Mouse (Mus musculus) embryonic facial prominence, embryonic 15.5 days (tissue): ENCODE results near the gene Dync1li1. TPM values are rescaled to one million over a fixed set of nuclear protein-coding genes. Genes with fewer than 3 reads are reported as not detected.
"Not testable (repeated sequence)": the region's sequence is repeated elsewhere in the genome, so short reads cannot be mapped to it uniquely, and the experiment has no call there.

Experiments used
- ATAC-seq: fragments of 200-750 bp; cut with Nextera tagmentation; 2 replicates; pipeline ENCODE4 v1.8.0; 2017; ENCODE audit warnings: low read depth, moderate TSS enrichment; ENCODE audit not compliant: insufficient number of reproducible peaks, low FRiP score, low TSS enrichment
- H3K27ac ChIP-seq: fragments of 300-500 bp; sonication (generic); replicated peaks from 2 replicates; pipeline ENCODE4 v1.5.1; 2015; ENCODE audit warnings: mild to moderate bottlenecking, inconsistent platforms
- H3K27me3 ChIP-seq: fragments of 300-500 bp; sonication (generic); 2 replicates; pipeline ENCODE4 v1.6.1; 2015; ENCODE audit warnings: inconsistent platforms
- H3K36me3 ChIP-seq: fragments of 300-500 bp; sonication (generic); 2 replicates; pipeline ENCODE4 v1.6.1; 2015; ENCODE audit warnings: mild to moderate bottlenecking, inconsistent platforms
- H3K4me1 ChIP-seq: fragments of 300-500 bp; sonication (generic); 2 replicates; pipeline ENCODE4 v1.6.1; 2015; ENCODE audit warnings: inconsistent platforms
- H3K4me2 ChIP-seq: fragments of 300-500 bp; sonication (generic); replicated peaks from 2 replicates; pipeline ENCODE4 v1.6.1; 2015; ENCODE audit warnings: mild to moderate bottlenecking, inconsistent platforms
- H3K4me3 ChIP-seq: fragments of 300-500 bp; sonication (generic); replicated peaks from 2 replicates; pipeline ENCODE4 v1.5.1; 2015; ENCODE audit warnings: mild to moderate bottlenecking, inconsistent platforms
- H3K9ac ChIP-seq: fragments of 300-500 bp; sonication (generic); 2 replicates; pipeline ENCODE4 v1.6.1; 2015; ENCODE audit warnings: inconsistent platforms
- H3K9me3 ChIP-seq: fragments of 300-500 bp; sonication (generic); replicated peaks from 2 replicates; pipeline ENCODE4 v1.6.1; 2016; ENCODE audit warnings: inconsistent platforms
- WGBS: fragments of 180-500 bp; shearing (Covaris S2); methylation state at CpG from one replicate; pipeline ENCODE4 v1.1.7; 2015; 5-methylcytosine and 5-hydroxymethylcytosine counted together
- polyA plus RNA-seq: library from polyadenylated mRNA; unstranded; fragments of >200 nt; fragmentation: Nextera tagmentation; extraction: Ambion mirVana; gene quantifications from 2 replicates; pipeline ENCODE4 v1.2.1, GENCODE M21; 2015

Dync1li1 gene
- polyA plus RNA-seq, 1 experiment from 2014 or later = 64.7 TPM

DNA sequence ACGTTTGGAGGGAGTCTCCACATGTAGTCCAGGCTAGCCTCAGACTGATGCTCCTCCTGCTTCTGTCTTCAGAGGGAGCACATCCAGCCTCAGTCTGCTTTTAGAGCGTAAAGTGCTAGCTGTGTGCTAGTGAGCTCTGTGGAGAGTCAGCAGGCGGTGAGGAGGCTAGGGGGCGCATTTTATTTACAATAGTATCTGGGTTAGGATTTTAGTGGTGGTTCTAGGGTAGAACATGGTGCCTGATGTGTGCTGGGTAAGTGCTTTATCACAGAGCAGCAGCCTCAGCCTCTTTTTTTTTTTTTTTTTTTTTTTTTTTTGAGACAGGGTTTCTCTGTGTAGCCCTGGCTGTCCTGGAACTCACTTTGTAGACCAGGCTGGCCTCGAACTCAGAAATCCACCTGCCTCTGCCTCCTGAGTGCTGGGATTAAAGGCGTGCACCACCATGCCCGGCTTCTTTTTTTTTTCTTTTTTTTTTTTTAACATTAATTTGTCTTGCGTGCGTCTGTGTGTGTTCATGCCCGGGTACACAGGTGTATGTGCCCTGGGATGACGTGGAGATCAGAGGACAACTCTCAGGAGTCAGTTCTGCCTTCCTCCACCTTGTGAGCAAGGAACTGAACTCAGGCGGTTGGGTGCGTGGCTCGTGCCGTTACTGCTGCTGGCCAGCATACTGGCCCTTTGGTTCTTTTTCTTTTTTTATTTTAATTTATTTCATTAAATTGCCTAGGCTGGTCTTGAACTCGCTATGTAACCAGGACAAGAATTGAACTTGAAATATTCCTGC lies 11.5 kb downstream of the Dync1li1 start:
- Histone ChIP-seq H3K27ac (no peak overlapping the region), H3K27me3 (no peaks in the 10 kb centered on the region), H3K4me3 (no peak overlapping the region), H3K4me2 (no peak overlapping the region), H3K9me3 (no peaks in the 10 kb centered on the region), H3K36me3 (peaks cover 17% of the 10 kb centered on the region), H3K4me1 (no peaks in the 10 kb centered on the region), H3K9ac (no peak overlapping the region)
- 94% methylated on average over 15 of the region's 16 CpGs for WGBS
- ATAC-seq = no peak

DNA sequence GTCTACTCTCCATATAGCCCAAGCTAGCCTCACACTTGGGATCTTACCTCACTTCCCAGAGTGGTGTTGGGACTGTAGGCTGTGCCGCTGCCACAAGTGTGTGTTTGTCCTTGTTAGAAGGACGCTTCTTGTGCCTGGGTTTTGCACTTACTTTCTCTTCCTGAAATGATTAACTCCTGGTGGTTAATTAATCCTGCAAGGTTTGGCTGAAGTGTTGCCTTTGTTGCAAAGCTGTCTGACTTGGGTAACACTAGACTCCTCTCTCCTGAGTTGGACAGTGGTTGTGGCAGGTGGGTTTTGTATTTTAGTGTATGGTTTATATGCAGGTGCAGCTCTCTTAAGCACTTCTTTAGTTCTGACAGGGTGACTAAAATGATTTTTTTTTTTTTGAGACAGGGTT lies 12.4 kb downstream of the Dync1li1 start:
- H3K27me3 ChIP-seq = no peaks in the 10 kb centered on the region
- no peak overlapping the region for H3K9ac ChIP-seq
- H3K9me3 ChIP-seq = no peaks in the 10 kb centered on the region
- WGBS = 88% methylated on average over 2 of the region's 2 CpGs
- no peak overlapping the region for H3K27ac ChIP-seq
- peaks cover 27% of the 10 kb centered on the region for H3K36me3 ChIP-seq
- H3K4me3 ChIP-seq = no peak overlapping the region
- no peak for ATAC-seq
- H3K4me1 ChIP-seq = no peaks in the 10 kb centered on the region
- no peak overlapping the region for H3K4me2 ChIP-seq

GRCm38 (mm10) chr9:114701921-114702320 lies 13.3 kb downstream of the Dync1li1 start:
- Histone ChIP-seq H3K9ac (no peak overlapping the region), H3K27me3 (no peaks in the 10 kb centered on the region), H3K4me2 (no peak overlapping the region), H3K27ac (no peak overlapping the region), H3K4me1 (no peaks in the 10 kb centered on the region), H3K36me3 (peaks cover 33% of the 10 kb centered on the region), H3K4me3 (no peak overlapping the region), H3K9me3 (no peaks in the 10 kb centered on the region)
- no peak for ATAC-seq
- WGBS = 92% methylated on average over 4 of the region's 4 CpGs

DNA sequence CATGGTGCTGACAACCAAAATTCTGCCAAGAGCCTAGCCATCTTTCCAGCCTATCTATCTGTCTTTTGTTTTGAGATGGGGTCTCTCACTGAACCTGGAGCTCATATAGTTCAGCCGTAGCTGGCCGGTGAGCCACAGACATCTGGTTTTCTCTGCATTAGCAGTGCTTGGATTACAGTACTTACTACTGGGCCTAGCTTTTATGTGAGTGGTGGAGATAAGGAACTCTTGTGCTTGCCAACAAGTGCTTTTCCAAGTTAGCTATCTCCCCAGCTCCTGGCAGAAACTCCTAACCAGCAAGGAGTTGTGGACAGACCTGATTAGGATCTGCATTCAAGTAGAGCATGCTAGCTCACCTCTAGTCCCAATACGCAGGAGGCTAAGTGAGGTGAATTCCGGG lies 19.2 kb downstream of the Dync1li1 start:
- no peak overlapping the region for H3K27ac ChIP-seq
- H3K36me3 ChIP-seq = peaks cover 69% of the 10 kb centered on the region
- 96% methylated on average over 4 of the region's 4 CpGs for WGBS
- no peaks in the 10 kb centered on the region for H3K9me3 ChIP-seq
- no peak for ATAC-seq
- H3K4me1 ChIP-seq = no peaks in the 10 kb centered on the region
- H3K27me3 ChIP-seq = no peaks in the 10 kb centered on the region
- no peak overlapping the region for H3K9ac ChIP-seq
- no peak overlapping the region for H3K4me3 ChIP-seq
- no peak overlapping the region for H3K4me2 ChIP-seq

DNA sequence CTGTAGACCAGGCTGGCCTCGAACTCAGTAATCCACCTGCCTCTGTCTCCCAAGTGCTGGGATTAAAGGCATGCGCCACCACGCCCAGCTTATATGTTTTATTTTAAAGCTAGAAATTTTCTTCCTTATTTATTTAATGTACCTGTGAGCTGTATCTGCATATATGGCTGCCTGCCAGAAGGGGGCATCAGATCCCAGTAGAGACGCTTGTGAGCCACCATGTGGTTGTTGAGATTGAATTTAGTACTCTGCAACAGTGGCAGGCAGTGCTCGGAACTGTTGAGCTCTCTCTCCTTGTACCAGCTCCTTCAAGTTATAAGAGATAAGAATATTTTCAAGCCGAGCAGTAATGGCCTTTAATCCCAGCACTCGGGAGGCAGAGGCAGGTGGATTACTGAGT lies 21.8 kb downstream of the Dync1li1 start:
- Histone ChIP-seq H3K4me1 (no peaks in the 10 kb centered on the region), H3K27me3 (no peaks in the 10 kb centered on the region), H3K9ac (no peak overlapping the region), H3K36me3 (peaks cover 82% of the 10 kb centered on the region), H3K4me2 (no peak overlapping the region), H3K4me3 (no peak overlapping the region), H3K9me3 (no peaks in the 10 kb centered on the region), H3K27ac (no peak overlapping the region)
- ATAC-seq = no peak
- WGBS = 78% methylated on average over 7 of the region's 7 CpGs

DNA sequence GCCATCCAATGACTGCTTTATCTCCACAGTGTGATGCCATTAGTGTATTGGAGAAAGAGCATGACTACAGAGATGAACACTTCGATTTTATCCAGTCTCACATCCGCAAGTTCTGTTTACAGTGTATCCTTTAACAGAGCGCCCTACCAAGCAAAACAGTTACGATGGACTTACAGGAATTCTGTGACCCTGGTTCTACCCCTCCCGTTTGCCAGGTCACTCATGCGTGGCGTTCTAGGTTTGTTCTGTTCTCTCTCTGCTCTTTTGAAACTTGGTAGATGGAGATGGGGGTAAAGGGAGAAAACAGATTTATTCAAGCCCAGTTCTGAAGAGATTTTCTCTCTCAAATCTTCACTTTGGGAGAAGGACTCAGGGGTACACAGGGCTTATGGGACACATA lies 24.9 kb downstream of the Dync1li1 start:
- no peak for ATAC-seq
- Histone ChIP-seq H3K4me2 (no peak overlapping the region), H3K4me1 (no peaks in the 10 kb centered on the region), H3K9ac (no peak overlapping the region), H3K27ac (no peak overlapping the region), H3K27me3 (no peaks in the 10 kb centered on the region), H3K36me3 (peaks cover 85% of the 10 kb centered on the region), H3K9me3 (no peaks in the 10 kb centered on the region), H3K4me3 (no peak overlapping the region)
- 95% methylated on average over 7 of the region's 7 CpGs for WGBS

- Histone ChIP-seq H3K27ac (no peak overlapping the region), H3K4me2 (no peak overlapping the region), H3K9me3 (no peaks in the 10 kb centered on the region), H3K4me1 (no peaks in the 10 kb centered on the region), H3K27me3 (no peaks in the 10 kb centered on the region), H3K9ac (no peak overlapping the region), H3K36me3 (peaks cover 92% of the 10 kb centered on the region), H3K4me3 (no peak overlapping the region)
- WGBS = 55% methylated on average over 18 of the region's 18 CpGs
- no peak for ATAC-seq
Measured at GRCm38 (mm10) chr9:114716677-114717331, 28.2 kb downstream of the Dync1li1 start.

DNA sequence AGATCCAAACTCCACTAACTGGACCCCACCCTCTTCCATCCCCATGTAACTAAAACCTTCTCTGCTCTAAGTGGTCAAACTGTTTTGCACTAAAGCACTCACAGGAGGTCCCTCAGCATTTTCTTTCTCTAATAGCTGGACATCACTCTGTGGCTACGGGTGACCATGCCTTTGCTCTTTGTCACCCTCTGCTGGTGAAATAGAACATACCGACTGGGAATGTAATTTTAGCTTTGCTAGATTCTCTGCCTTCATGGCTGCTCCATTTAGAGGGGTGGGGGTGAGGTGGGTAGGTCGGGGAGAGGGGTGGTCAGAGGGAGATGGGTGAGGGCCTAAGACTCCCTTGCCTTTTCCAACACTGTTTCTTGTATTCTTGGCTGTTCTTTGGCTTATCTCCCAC lies 38.7 kb downstream of the Dync1li1 start:
- no peak overlapping the region for H3K4me3 ChIP-seq
- no peak overlapping the region for H3K27ac ChIP-seq
- no peak overlapping the region for H3K4me2 ChIP-seq
- ATAC-seq = no peak
- 5% methylated on average over 3 of the region's 3 CpGs for WGBS
- no peak overlapping the region for H3K9ac ChIP-seq
- H3K4me1 ChIP-seq = peaks cover 15% of the 10 kb centered on the region
- H3K27me3 ChIP-seq = no peaks in the 10 kb centered on the region
- H3K9me3 ChIP-seq = no peaks in the 10 kb centered on the region
- H3K36me3 ChIP-seq = peaks cover 32% of the 10 kb centered on the region

DNA sequence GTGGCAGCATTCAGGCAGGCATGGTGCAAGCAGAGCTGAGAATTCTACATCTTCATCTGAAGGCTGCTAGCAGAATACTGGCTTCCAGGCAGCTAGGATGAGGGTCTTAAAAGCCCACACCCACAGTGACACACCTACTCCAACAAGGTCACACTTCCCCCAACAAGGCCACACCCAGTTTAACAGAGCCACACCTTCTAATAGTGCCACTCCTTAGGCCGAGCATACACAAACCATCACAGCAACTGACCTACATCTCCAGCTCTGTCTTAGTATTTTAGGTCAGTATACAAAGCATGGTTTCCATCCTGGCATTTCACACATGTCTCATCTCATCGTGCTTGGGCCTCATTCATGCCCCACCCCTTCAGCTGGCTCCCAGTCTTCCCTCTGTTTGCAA lies 39.8 kb downstream of the Dync1li1 start:
- H3K9ac ChIP-seq, H3K27ac ChIP-seq, H3K4me3 ChIP-seq, H3K27me3 ChIP-seq, H3K4me2 ChIP-seq, ATAC-seq, H3K9me3 ChIP-seq: not testable (repeated sequence)
- peaks cover 25% of the 10 kb centered on the region for H3K4me1 ChIP-seq
- H3K36me3 ChIP-seq = peaks cover 21% of the 10 kb centered on the region
- WGBS = 33% methylated on average over 2 of the region's 2 CpGs

GRCm38 (mm10) chr9:114729911-114730805 lies 41.6 kb downstream of the Dync1li1 start:
- WGBS = 29% methylated on average over 29 of the region's 30 CpGs
- H3K9ac ChIP-seq = no peak overlapping the region
- no peak for ATAC-seq
- H3K4me3 ChIP-seq = peak overlapping the region; percentile 91
- H3K4me2 ChIP-seq = peak overlapping the region; percentile 65
- no peaks in the 10 kb centered on the region for H3K27me3 ChIP-seq
- no peak overlapping the region; the same call in none of the 2 replicates for H3K27ac ChIP-seq
- no peaks in the 10 kb centered on the region for H3K9me3 ChIP-seq
- H3K4me1 ChIP-seq = peaks cover 27% of the 10 kb centered on the region
- peaks cover 4% of the 10 kb centered on the region; the same call in 1 of the 2 replicates for H3K36me3 ChIP-seq
